Mouse (Mus musculus): ENCODE results near the gene Tff3. TPM values are rescaled to one million over a fixed set of nuclear protein-coding genes. Genes with fewer than 3 reads are reported as not detected.

Gene Tff3
- polyA plus RNA-seq, 1 experiment from 2014 or later, result 0.35 TPM

DNA sequence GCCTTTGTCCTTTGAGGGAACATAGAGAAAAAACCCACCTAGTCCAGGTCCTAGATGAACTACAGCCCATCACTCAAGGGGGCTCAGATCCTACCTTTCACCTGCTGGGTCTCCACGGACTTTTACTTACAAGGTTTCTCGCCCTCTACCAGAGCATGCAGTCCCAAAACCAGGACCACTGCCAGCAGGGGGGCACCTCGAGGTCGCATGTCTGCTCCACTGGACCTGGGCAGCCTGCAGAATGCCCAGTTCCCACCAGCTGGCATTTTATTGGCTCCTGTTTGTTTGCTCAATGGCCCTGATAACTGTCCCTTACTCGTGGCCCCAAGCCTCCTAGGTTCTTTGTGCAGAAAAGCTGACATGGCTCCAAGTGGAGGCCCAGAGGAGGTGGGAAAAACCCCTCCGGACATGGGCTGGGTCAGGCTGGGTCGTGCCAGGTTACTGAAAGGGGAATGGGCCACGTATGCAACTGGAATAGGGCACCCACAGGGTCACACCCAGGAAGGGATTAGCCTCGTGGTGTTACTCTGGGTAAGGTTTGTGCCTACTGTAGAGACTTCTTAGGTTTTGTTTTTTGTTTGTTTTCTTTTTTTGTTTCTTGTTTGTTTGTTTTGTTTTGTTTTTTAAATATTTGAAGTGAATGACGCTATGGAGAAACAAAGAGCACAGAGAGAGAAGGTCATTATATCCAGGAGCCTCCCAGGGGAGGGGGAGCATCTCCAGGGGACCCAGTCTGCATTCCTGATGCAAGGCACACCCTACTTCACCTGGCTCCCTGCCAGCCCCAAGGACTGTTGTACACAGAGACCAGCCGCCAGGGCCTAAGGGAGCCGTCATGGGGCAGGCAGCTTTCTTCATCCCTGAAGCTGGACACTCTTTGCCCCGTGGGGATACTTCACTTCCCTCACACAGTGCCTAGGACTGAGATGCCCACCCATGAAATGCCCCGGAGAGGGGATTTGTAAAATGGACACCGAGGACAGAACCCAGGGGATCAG is 14.9 kb upstream of the Tff3 start, which contains the start of gene Tff2:
Gene Tff2 (minus strand): TSS at position 243 of the 998 bp plus-strand sequence.
- 64% methylated on average over 15 of the region's 15 CpGs for WGBS
- ATAC-seq (ENCODE audit: insufficient number of reproducible peaks, low FRiP score, low TSS enrichment, low read depth), result no peak

DNA sequence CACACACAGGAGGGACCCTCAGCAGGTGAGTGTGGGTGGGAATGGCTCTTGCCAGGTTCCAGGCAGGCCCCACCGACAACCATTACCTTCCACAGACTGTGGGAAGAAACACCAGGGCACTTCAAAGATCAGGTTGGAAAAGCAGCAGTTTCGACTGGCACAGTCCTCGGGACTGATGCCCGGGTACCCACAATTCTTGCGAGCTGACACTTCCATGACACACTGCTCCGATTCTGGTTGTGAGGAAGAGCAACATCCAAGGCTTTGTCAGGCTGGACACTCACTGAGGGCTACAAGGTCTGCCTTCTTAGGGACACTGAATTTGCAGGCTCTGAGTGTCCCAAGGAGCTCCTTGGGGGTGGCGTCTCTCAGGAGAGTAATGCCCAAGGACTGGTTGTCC is 12.7 kb upstream of the Tff3 start:
- Histone ChIP-seq H3K9me3 (no peaks in the 10 kb centered on the region), H3K9ac (no peak overlapping the region), H3K36me3 (no peaks in the 10 kb centered on the region), H3K4me3 (no peak overlapping the region), H3K27me3 (no peaks in the 10 kb centered on the region), H3K4me2 (no peak overlapping the region), H3K4me1 (no peaks in the 10 kb centered on the region), H3K27ac (no peak overlapping the region)
- 85% methylated on average over 7 of the region's 7 CpGs for WGBS
- ATAC-seq (ENCODE audit: insufficient number of reproducible peaks, low FRiP score, low TSS enrichment, low read depth), result no peak

More for the DNA sequence above, 14.9 kb upstream of the Tff3 start, which contains the start of gene Tff2:
- Histone ChIP-seq H3K4me2 (no peak within 1 kb of the TSS), H3K4me3 (no peak within 1 kb of the TSS), H3K4me1 (no peaks in the 10 kb centered on the region), H3K9me3 (no peaks in the 10 kb centered on the region), H3K27me3 (no peaks in the 10 kb centered on the region), H3K9ac (no peak within 1 kb of the TSS), H3K36me3 (no peaks in the 10 kb centered on the region), H3K27ac (no peak within 1 kb of the TSS)

DNA sequence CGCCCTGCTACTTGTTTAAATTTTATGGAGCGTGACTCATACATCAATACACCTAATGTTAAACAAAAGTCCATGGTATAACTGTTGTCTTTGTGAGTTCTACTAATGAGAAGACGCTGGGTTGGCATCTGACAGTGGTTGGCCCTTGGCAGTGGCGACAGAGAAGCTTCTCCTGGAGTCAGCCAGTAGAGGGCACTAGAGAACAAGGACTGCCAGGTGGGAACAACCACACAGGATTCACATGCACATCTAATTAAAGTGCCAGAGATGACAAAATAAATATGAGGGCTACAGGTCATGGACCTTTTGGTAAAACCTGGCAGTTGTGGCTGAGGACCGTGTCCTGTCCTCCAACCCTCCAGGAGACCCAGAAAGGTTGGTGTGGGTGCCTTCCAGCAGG is 9.0 kb upstream of the Tff3 start:
- ATAC-seq (ENCODE audit: insufficient number of reproducible peaks, low FRiP score, low TSS enrichment, low read depth), result no peak
- Histone ChIP-seq H3K4me1 (no peaks in the 10 kb centered on the region), H3K4me3 (no peak overlapping the region), H3K9ac (no peak overlapping the region), H3K4me2 (no peak overlapping the region), H3K27ac (no peak overlapping the region), H3K27me3 (no peaks in the 10 kb centered on the region), H3K36me3 (no peaks in the 10 kb centered on the region), H3K9me3 (no peaks in the 10 kb centered on the region)
- WGBS, result 12% methylated on average over 5 of the region's 5 CpGs

DNA sequence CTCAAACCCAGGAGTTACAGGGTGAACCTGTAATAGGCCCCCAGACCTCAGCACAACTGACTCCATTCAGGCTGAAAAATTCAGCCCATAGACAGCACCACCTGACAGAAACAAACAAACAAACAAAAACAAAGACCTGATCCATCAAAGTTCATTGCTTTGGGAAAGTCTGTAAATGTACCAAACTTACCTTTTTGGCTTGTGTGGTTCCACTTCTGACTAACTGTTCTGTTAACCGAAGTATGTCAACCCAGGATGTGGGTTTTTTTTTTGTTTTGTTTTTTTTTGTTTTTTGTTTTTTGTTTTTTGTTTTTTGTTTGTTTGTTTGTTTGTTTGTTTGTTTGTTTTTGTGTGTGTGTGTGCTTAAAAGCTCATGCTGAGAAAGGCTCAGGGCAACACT is 7.4 kb upstream of the Tff3 start:
- no peaks in the 10 kb centered on the region for H3K9me3 ChIP-seq
- H3K4me3 ChIP-seq, result no peak overlapping the region
- no peaks in the 10 kb centered on the region for H3K27me3 ChIP-seq
- ATAC-seq (ENCODE audit: insufficient number of reproducible peaks, low FRiP score, low TSS enrichment, low read depth), result no peak
- 84% methylated on average over 1 of the region's 1 CpGs for WGBS
- H3K4me2 ChIP-seq, result no peak overlapping the region
- no peaks in the 10 kb centered on the region for H3K36me3 ChIP-seq
- no peak overlapping the region for H3K27ac ChIP-seq
- no peak overlapping the region for H3K9ac ChIP-seq
- H3K4me1 ChIP-seq, result no peaks in the 10 kb centered on the region

DNA sequence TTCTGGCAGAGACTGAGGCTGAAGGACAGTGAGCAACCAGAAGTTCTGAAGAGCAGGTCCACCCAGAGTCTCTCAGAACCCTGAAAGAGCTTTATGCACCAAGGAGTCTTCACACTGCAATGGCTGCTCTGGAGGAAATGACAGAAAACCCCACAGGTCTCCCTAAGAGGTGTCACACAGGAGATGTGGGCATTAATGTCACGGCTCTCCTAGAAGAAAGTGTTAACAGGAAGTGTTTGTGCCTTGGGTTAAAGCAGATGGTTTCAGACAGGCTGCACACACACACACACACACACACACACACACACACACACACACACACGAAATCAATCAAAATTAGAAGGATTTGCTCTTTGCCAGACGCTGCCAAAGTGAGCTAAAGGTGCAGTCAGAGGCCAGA is 6.8 kb upstream of the Tff3 start:
- Histone ChIP-seq H3K27me3 (no peaks in the 10 kb centered on the region), H3K4me3 (no peak overlapping the region), H3K36me3 (no peaks in the 10 kb centered on the region), H3K9me3 (no peaks in the 10 kb centered on the region), H3K4me2 (no peak overlapping the region), H3K4me1 (no peaks in the 10 kb centered on the region), H3K9ac (no peak overlapping the region), H3K27ac (no peak overlapping the region)
- ATAC-seq (ENCODE audit: insufficient number of reproducible peaks, low FRiP score, low TSS enrichment, low read depth), result no peak
- WGBS, result 22% methylated on average over 3 of the region's 3 CpGs

DNA sequence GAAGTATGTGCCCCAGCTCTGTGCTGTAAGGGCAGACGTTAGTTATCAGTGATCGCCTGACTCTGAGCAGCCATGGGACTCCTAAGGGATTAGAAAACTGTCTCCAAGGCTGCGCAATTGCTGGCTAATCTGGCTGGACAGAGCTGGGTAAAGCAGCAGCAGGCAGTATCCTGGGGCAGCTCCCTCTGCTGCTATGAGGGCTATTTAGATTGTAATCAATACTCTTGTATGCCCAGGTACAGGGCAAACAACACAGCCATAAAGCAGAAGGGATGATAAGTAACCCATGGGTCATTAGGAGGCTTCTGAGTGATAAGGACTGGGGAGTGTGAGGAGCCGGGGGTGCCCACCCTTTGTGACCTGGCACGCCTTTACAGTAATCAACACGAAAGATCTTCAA is 5.5 kb upstream of the Tff3 start:
- WGBS, result 74% methylated on average over 6 of the region's 6 CpGs
- no peak for ATAC-seq (ENCODE audit: insufficient number of reproducible peaks, low FRiP score, low TSS enrichment, low read depth)
- H3K4me3 ChIP-seq, result no peak overlapping the region

DNA sequence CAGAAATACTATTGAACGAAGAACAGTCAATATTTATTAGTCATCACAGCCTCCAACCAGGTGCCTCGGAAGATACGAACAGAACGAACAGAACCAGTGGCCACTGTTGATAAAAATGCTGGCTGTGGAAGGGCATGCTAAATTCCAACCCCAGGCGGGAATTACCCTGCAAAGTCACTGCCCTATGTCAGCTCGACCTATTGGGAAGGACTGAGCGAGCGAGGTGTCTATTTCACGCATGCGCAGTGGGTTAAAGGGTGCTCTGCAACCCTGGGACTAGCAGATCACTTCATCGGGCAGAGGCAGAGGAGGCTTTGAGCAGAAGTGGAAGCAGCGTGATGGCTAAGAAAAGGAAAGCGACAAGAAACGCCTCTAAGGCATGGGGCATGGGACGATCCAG is 4.3 kb upstream of the Tff3 start:
- Histone ChIP-seq H3K4me1 (no peaks in the 10 kb centered on the region), H3K9me3 (no peaks in the 10 kb centered on the region), H3K27ac (no peak overlapping the region), H3K27me3 (no peaks in the 10 kb centered on the region), H3K4me2 (no peak overlapping the region), H3K4me3 (no peak overlapping the region), H3K9ac (no peak overlapping the region), H3K36me3 (no peaks in the 10 kb centered on the region)
- ATAC-seq (ENCODE audit: insufficient number of reproducible peaks, low FRiP score, low TSS enrichment, low read depth), result no peak
- WGBS, result 70% methylated on average over 15 of the region's 15 CpGs

More for the DNA sequence above, 5.5 kb upstream of the Tff3 start:
- no peak overlapping the region for H3K9ac ChIP-seq
- no peak overlapping the region for H3K4me2 ChIP-seq
- H3K36me3 ChIP-seq, result no peaks in the 10 kb centered on the region
- no peaks in the 10 kb centered on the region for H3K4me1 ChIP-seq
- no peak overlapping the region for H3K27ac ChIP-seq
- H3K27me3 ChIP-seq, result no peaks in the 10 kb centered on the region
- no peaks in the 10 kb centered on the region for H3K9me3 ChIP-seq

DNA sequence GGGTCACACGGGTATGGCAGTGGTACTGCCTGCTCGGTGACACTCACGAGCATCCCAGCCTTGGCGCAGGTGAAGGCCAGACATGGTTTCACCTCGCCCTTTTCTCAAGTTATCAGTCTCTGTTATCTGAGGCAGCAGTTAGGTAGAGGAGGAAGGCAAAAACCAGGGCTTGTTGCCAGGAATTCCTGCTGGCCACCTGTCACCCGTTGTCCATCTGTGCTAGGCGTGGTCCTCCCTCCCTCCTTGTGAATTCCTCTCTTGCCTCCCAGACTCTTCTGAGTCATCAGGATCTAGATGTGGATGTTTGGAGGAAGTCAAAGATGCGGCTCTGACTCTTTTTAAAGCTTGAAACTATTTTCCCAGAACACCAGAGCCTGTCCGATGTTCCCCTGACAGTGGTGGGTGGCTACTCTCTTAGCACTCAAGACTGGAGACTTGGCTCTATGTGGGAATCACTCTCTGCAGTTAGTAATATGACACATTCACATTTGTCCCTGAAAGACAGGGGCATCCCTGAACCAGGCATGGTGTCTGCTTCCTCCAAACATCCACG is 1.9 kb upstream of the Tff3 start:
- H3K9me3 ChIP-seq, result no peaks in the 10 kb centered on the region
- H3K27me3 ChIP-seq, result no peaks in the 10 kb centered on the region
- H3K4me3 ChIP-seq, result no peak overlapping the region
- no peak for ATAC-seq (ENCODE audit: insufficient number of reproducible peaks, low FRiP score, low TSS enrichment, low read depth)
- no peak overlapping the region for H3K4me2 ChIP-seq
- H3K27ac ChIP-seq, result no peak overlapping the region
- no peak overlapping the region for H3K9ac ChIP-seq
- no peaks in the 10 kb centered on the region for H3K36me3 ChIP-seq
- no peaks in the 10 kb centered on the region for H3K4me1 ChIP-seq
- WGBS, result 70% methylated on average over 10 of the region's 10 CpGs

DNA sequence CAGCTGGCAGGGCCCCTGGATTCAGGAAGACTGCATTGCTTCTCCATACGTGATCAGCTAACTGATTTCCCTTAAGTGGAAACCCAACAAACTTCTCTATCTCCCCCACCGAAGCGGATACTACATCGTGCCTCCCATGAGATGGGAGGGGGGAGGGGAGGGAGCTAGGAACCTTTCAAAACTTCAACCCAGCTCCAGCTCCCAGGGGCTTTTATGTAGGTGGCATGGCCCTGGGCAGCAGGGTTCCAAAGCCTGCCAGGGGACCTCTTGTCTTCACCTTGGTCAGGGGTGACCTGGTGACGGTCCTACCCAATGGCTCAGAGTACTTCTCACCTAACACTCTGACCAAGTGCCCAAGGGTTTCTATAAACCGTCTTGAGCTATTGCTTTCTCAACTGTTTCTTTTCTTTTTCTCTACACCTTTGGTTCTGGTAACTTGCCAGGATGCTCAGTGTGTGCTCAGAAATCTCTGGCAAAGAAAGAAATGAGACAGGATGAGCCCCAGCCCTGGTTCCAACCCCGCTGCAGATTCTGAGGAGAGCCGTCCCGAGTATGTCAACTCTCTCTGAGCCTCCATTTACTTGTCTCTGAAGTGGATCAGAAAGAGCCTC is 633 bp downstream of the Tff3 start:
- no peaks in the 10 kb centered on the region for H3K36me3 ChIP-seq
- no peak overlapping the region for H3K27ac ChIP-seq
- 79% methylated on average over 9 of the region's 9 CpGs for WGBS
- H3K4me2 ChIP-seq, result no peak overlapping the region
- 0 out of 2 replicates have a peak, but pooled peaks cover 4% of the 10 kb centered on the region for H3K4me1 ChIP-seq
- no peak for ATAC-seq (ENCODE audit: insufficient number of reproducible peaks, low FRiP score, low TSS enrichment, low read depth)
- H3K4me3 ChIP-seq, result no peak overlapping the region
- H3K9me3 ChIP-seq, result no peaks in the 10 kb centered on the region
- no peak overlapping the region for H3K9ac ChIP-seq
- no peaks in the 10 kb centered on the region for H3K27me3 ChIP-seq

DNA sequence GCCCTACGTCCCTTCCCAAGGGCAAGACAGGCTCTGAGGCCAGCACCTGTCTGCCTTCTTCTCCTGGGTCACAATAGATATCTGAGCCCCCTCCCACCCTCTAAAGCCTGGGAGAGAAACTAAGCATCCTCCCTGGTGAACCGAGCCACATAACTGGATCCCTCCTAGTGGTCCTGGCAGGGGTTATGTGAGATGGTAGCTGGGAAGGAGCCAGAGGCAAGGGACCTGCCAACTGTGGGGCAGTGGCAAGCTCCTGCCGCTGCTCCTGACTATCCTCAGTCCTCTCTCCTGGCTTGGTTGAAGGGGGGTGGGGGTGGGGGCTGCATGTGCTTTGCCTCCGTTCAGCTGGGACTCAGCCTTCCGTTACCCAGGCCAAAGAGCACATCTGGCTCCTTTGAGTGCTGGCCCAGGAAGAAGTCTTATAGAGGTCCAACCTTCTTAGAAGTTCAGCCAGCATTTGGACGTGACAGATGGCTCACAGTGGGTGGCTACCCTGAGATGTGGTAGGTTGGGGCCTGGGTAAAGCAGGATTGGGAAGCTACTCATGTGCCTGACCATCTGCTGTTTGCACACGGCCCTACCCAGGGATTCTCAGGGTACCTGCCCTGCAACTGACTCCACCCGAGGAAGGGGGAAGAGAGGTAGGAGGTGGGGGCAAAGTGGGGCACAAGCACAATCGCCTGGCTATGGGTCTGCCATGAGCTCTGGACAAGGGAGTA is 3.7 kb downstream of the Tff3 start:
- Histone ChIP-seq H3K4me1 (0 out of 2 replicates have a peak, but pooled peaks cover 4% of the 10 kb centered on the region), H3K4me2 (no peak overlapping the region), H3K27ac (no peak overlapping the region), H3K9me3 (no peaks in the 10 kb centered on the region), H3K36me3 (no peaks in the 10 kb centered on the region), H3K9ac (no peak overlapping the region), H3K4me3 (no peak overlapping the region), H3K27me3 (no peaks in the 10 kb centered on the region)
- ATAC-seq (ENCODE audit: insufficient number of reproducible peaks, low FRiP score, low TSS enrichment, low read depth), result peak; percentile 30; the same call in 1 of the 2 replicates
- WGBS, result 38% methylated on average over 9 of the region's 9 CpGs

DNA sequence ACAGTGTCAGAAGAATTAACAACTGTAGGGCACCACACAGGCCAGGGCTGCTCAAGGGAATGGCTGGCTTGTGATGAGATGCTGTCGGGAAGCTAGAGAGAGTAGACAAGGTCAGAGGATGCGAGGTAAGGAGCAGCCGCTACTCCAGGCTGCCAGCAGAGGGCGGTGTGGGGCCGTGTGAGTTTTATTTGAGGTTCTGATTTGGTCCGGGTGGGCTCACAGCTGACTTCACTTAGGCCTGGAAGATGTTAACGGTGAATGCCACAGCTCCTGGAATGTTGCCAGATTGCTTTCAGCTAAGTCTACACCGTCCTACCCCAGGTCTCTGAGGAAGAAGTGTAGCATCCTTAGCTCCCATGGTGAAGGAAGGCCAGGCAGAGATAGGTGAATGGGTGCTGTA is 7.5 kb downstream of the Tff3 start:
- H3K4me3 ChIP-seq, result no peak overlapping the region

More for the DNA sequence above, 7.5 kb downstream of the Tff3 start:
- Histone ChIP-seq H3K27ac (no peak overlapping the region), H3K4me1 (0 out of 2 replicates have a peak, but pooled peaks cover 4% of the 10 kb centered on the region), H3K4me2 (no peak overlapping the region), H3K9me3 (no peaks in the 10 kb centered on the region), H3K9ac (no peak overlapping the region), H3K27me3 (no peaks in the 10 kb centered on the region), H3K36me3 (no peaks in the 10 kb centered on the region)
- 6% methylated on average over 8 of the region's 8 CpGs for WGBS
- ATAC-seq (ENCODE audit: insufficient number of reproducible peaks, low FRiP score, low TSS enrichment, low read depth), result no peak
